Mouse (Mus musculus) left cerebral cortex, postnatal 25 days (tissue): ENCODE data around the gene Las1l. TPM values are rescaled to one million over a fixed set of nuclear protein-coding genes. Genes with fewer than 3 reads are reported as not detected.

Experiments used
- total RNA-seq, 2 experiments: library from RNA; stranded (reverse); gene quantifications; 2 replicates each; pipeline ENCODE4 v1.2.3; 2021

Las1l gene
- total RNA-seq, 2 experiments from 2014 or later: 50.4 to 61.6 TPM

Other genes with a start within 250 kb of the Las1l start
- 10 to 100 TPM; 29.7 to 31.9 TPM for gene Zc3h12b, start 245.3 kb downstream of the Las1l start, total RNA-seq
- gene Msn, start 139.1 kb upstream of the Las1l start, total RNA-seq: 10 to 100 TPM; 15.8 to 18.4 TPM